Mouse (Mus musculus) spleen, adult 2 months (tissue): ENCODE measurements around the gene Prepl. TPM values are rescaled to one million over a fixed set of nuclear protein-coding genes. Genes with fewer than 3 reads are reported as not detected.

Experiments
- DNase-seq, 2 experiments: peaks; one replicate each; pipeline versions ENCODE4 v3.0.0 to v3.0.0-alpha.2; 2012 to 2021; ENCODE audit warnings: low spot score in 2 of 2, low read depth in 1 of 2
- H3K27ac ChIP-seq: fragments of 200-500 bp; 2 replicates; pipeline ENCODE4 v1.5.1; 2012; ENCODE audit warnings: low read length, inconsistent platforms; ENCODE audit not compliant: insufficient read depth
- H3K27me3 ChIP-seq: fragments of 200-500 bp; 2 replicates; pipeline ENCODE4 v1.6.1; 2012; ENCODE audit warnings: mild to moderate bottlenecking, moderate library complexity, low read length, inconsistent platforms; ENCODE audit not compliant: control insufficient read depth, insufficient read depth
- H3K36me3 ChIP-seq: fragments of 200-500 bp; 2 replicates; pipeline ENCODE4 v1.6.1; 2012; ENCODE audit warnings: mild to moderate bottlenecking, low read length, inconsistent platforms; ENCODE audit not compliant: control insufficient read depth, insufficient read depth
- H3K4me1 ChIP-seq: fragments of 200-500 bp; 2 replicates; pipeline ENCODE4 v1.6.1; 2011; ENCODE audit warnings: inconsistent platforms; ENCODE audit not compliant: control insufficient read depth, insufficient read depth, insufficient read length
- H3K4me3 ChIP-seq: fragments of 200-500 bp; 2 replicates; pipeline ENCODE4 v1.5.1; 2011; ENCODE audit warnings: mild to moderate bottlenecking, inconsistent platforms; ENCODE audit not compliant: insufficient read depth, insufficient read length; ENCODE audit errors: extremely low read depth
- CTCF ChIP-seq: fragments of 200-500 bp; IDR thresholded peaks from 2 replicates; pipeline ENCODE4 v1.5.1; 2011; ENCODE audit warnings: mild to moderate bottlenecking, inconsistent platforms; ENCODE audit not compliant: insufficient read depth, insufficient read length, insufficient replicate concordance; ENCODE audit errors: extremely low read depth
- POLR2A ChIP-seq: fragments of 200-500 bp; IDR thresholded peaks from 2 replicates; pipeline ENCODE4 v1.6.1; 2011; ENCODE audit warnings: low read depth, low read length, inconsistent platforms
- WGBS: fragments of 180-500 bp; shearing (Covaris S2); methylation state at CpG from one replicate; pipeline ENCODE4 v1.1.7; 2018; 5-methylcytosine and 5-hydroxymethylcytosine counted together
- polyA plus RNA-seq: library from polyadenylated mRNA; depleted of rRNA; stranded (reverse); fragments of >200 nt; gene quantifications from 2 replicates; pipeline ENCODE4 v1.2.3, GENCODE M21; 2012

Prepl gene
- polyA plus RNA-seq, 1 experiment, result 4.8 TPM

DNA sequence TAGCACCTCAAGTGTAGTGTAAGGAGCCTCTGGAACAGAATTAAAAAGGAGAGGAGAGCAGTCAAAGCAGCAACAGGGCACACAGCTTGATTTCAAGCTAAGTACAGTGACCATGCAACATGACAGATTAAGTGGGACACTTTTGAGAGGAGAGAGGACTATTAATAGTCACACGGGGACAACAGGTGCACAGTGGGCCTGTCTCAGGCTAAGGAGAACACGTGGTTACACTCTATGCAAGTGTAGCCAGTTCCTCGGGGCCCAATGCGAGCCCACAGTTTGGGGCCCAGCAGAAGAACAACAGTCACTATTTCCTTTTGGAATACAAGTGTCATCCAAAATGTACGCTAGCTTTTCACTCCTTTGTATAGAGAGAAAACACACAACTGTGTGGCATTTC is 2.5 kb downstream of the Prepl start:
- Histone ChIP-seq H3K27me3 (no peaks in the 10 kb centered on the region), H3K4me1 (no peaks in the 10 kb centered on the region), H3K4me3 (no peak overlapping the region), H3K27ac (no peak overlapping the region), H3K36me3 (peaks cover 2% of the 10 kb centered on the region; the same call in 1 of the 2 replicates)
- no peak for DNase-seq
- 82% methylated on average over 5 of the region's 5 CpGs for WGBS
- TF ChIP-seq CTCF, result no peak
- TF ChIP-seq POLR2A, result no peak

DNA sequence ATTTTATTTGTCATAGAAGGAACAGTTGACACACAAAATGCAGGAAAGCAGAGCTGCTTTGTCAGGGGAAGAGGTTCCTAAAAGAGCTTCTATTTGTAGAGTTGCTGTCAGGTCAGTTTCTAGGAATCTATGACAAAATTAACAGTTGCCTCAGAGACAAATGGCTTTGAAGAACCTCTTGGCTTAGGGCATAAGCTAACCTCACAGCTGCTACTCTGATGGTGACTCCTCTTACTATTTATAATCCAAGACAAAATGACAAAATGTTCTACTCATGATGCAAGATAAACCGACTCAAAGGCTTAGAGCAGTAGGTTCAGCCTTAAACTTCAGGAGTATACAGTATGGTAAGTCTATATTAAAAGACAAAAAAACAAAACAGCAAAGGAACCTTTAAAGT is 3.5 kb downstream of the Prepl start:
- 92% methylated on average over 1 of the region's 1 CpGs for WGBS
- DNase-seq, result no peak
- H3K4me3 ChIP-seq, result no peak overlapping the region

DNA sequence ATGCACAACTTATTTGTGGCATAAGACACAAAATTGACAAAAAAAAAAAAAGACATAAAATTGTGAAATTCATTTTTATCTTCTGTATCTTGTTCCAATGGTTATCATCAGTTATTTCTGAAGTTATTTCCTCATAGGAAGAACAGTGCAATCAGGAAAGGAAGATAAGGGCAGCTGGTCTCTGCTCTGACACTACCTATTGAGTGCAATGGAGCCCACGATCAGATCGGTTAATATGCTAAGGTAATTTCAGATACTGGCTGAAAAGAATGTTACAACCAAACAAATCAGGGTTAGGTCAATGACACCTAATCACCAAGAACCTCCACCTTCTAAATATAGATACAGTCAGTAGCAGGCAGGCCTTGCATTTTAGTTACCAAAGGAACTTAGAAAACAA is 4.7 kb downstream of the Prepl start:
- Histone ChIP-seq H3K36me3 (peaks cover 2% of the 10 kb centered on the region; the same call in 1 of the 2 replicates), H3K27me3 (no peaks in the 10 kb centered on the region), H3K4me1 (no peaks in the 10 kb centered on the region), H3K27ac (no peak overlapping the region), H3K4me3 (no peak overlapping the region)
- 79% methylated on average over 2 of the region's 2 CpGs for WGBS
- TF ChIP-seq CTCF, result no peak
- no peak for TF ChIP-seq POLR2A
- DNase-seq, result no peak

More for the DNA sequence above, 3.5 kb downstream of the Prepl start:
- Histone ChIP-seq H3K27ac (no peak overlapping the region), H3K4me1 (no peaks in the 10 kb centered on the region), H3K27me3 (no peaks in the 10 kb centered on the region), H3K36me3 (peaks cover 2% of the 10 kb centered on the region; the same call in 1 of the 2 replicates)
- TF ChIP-seq POLR2A (no peak), CTCF (no peak)

DNA sequence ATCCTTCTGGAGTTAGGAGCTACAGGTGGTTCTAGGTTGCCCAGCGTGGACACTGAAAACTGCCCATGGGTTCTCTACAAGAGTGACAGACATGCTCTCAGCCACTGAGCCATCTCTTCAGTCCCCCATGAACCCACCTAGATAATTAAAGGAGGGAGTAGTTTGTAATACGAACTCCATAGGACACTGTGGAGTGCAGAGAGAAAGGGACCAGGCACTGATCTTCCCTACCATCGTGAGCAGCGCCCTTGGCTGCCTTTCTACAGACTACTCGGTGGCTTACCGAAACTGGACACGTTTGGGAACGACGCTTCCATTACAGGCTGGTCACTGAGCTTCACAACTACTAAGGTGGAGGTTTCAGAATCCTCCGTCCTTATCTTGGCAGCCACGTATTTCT is 9.3 kb downstream of the Prepl start:
- Histone ChIP-seq H3K27me3 (no peaks in the 10 kb centered on the region), H3K27ac (no peak overlapping the region), H3K4me1 (no peaks in the 10 kb centered on the region), H3K4me3 (no peak overlapping the region), H3K36me3 (peaks cover 13% of the 10 kb centered on the region)
- DNase-seq, result no peak
- WGBS, result 93% methylated on average over 11 of the region's 11 CpGs
- TF ChIP-seq CTCF, result no peak
- no peak for TF ChIP-seq POLR2A

DNA sequence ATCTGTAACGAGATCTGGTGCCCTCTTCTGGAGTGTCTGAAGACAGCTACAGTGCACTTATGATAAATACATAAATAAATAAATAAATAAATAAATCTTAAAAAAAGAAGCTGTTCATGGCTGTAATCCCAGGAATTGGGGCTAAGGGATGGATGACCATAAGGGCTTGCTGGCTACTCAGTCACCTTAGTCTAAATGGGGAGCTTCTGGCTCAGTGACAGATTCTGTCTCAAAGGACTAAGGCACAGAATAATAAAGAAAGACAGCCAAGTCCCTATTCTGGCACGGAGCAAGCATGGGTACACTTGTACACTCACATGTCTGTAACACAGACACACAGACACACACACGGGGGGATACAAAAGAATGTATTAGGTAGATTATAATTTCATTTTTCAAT is 10.8 kb downstream of the Prepl start:
- no peaks in the 10 kb centered on the region for H3K4me1 ChIP-seq
- H3K4me3 ChIP-seq, result no peak overlapping the region
- DNase-seq, result no peak
- TF ChIP-seq CTCF (no peak), POLR2A (no peak)
- 91% methylated on average over 3 of the region's 3 CpGs for WGBS
- no peak overlapping the region for H3K27ac ChIP-seq
- H3K27me3 ChIP-seq, result no peaks in the 10 kb centered on the region
- peaks cover 13% of the 10 kb centered on the region for H3K36me3 ChIP-seq

DNA sequence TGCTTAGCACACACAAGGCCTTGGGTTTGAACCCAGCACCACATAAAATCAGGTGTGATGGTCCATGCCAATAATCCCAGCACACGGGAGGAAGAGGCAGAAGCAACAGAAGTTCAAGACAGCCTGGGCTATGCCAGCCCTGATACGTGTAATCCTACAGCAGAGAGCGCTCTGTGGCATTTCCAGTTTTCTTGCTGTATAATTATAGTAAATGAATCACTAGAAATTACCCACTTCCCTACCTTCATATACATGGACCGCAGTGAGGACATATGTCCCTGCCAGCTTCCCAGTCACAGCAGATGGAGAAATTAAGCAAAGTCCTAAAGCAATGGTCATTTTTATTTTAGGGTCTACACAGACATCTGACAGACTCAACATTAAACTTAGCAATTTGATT is 16.0 kb downstream of the Prepl start:
- no peak overlapping the region for H3K27ac ChIP-seq
- H3K4me3 ChIP-seq, result no peak overlapping the region
- WGBS, result 93% methylated on average over 4 of the region's 4 CpGs
- no peaks in the 10 kb centered on the region for H3K4me1 ChIP-seq
- no peak for DNase-seq
- no peaks in the 10 kb centered on the region for H3K27me3 ChIP-seq
- TF ChIP-seq POLR2A (no peak), CTCF (no peak)
- peaks cover 19% of the 10 kb centered on the region for H3K36me3 ChIP-seq

DNA sequence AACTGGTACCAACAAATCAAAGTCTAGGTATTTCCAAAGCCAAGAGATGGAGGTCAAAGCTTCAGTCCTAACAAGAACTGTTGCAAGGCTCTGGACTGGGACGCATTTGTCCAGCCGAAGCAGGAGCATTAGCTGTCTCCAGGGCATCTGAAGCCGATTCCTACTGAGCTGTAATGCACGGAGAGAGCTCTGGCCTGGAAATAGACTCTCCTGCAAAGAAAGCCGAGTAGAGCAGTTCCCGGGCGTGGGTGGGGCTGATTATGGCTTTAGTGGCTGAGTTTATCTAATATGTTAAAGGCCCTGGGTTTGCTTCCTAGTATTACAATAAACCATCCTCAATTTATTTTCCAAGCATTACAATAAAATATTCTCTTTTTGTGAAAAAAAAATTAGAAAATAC is 16.8 kb downstream of the Prepl start:
- H3K4me1 ChIP-seq, result no peaks in the 10 kb centered on the region
- H3K27me3 ChIP-seq, result no peaks in the 10 kb centered on the region
- 92% methylated on average over 7 of the region's 7 CpGs for WGBS
- TF ChIP-seq POLR2A (no peak), CTCF (no peak)
- H3K4me3 ChIP-seq, result no peak overlapping the region
- no peak overlapping the region for H3K27ac ChIP-seq
- no peak for DNase-seq
- peaks cover 17% of the 10 kb centered on the region for H3K36me3 ChIP-seq
